Mouse (Mus musculus) forebrain, embryonic 10.5 days (tissue): ENCODE measurements around the gene Pitpnc1. TPM values are rescaled to one million over a fixed set of nuclear protein-coding genes. Genes with fewer than 3 reads are reported as not detected.

ENCODE experiments used
- DNase-seq: peaks from one replicate; pipeline ENCODE4 v3.0.0-alpha.2; 2017; ENCODE audit warnings: low spot score; ENCODE audit errors: extremely low spot score
- H3K27ac ChIP-seq: fragments of 300-500 bp; sonication (generic); 2 replicates; pipeline ENCODE4 v1.5.1; 2016; ENCODE audit warnings: mild to moderate bottlenecking
- H3K27me3 ChIP-seq: fragments of 300-500 bp; sonication (generic); 2 replicates; pipeline ENCODE4 v1.6.1; 2016; ENCODE audit warnings: mild to moderate bottlenecking; ENCODE audit not compliant: poor library complexity, severe bottlenecking
- H3K36me3 ChIP-seq: fragments of 300-500 bp; sonication (generic); replicated peaks from 2 replicates; pipeline ENCODE4 v1.6.1; 2016; ENCODE audit warnings: mild to moderate bottlenecking, moderate library complexity
- H3K4me1 ChIP-seq: fragments of 300-500 bp; sonication (generic); 2 replicates; pipeline ENCODE4 v1.6.1; 2016
- H3K4me3 ChIP-seq: fragments of 300-500 bp; sonication (generic); 2 replicates; pipeline ENCODE4 v1.5.1; 2016; ENCODE audit warnings: mild to moderate bottlenecking, moderate library complexity
- H3K9me3 ChIP-seq: fragments of 300-500 bp; sonication (generic); 2 replicates; pipeline ENCODE4 v1.6.1; 2016; ENCODE audit warnings: mild to moderate bottlenecking, moderate library complexity
- WGBS: fragments of 180-500 bp; shearing (Covaris S2); methylation state at CpG from one replicate; pipeline ENCODE4 v1.1.7; 2016; 5-methylcytosine and 5-hydroxymethylcytosine counted together
- polyA plus RNA-seq: library from polyadenylated mRNA; unstranded; fragments of >200 nt; fragmentation: Nextera tagmentation; extraction: Ambion mirVana; gene quantifications from 2 replicates; pipeline ENCODE4 v1.2.1, GENCODE M21; 2016

Pitpnc1 gene
- polyA plus RNA-seq, 1 experiment from 2014 or later = 26.8 TPM

- no peak overlapping the region for H3K4me3 ChIP-seq
- H3K27me3 ChIP-seq = no peaks in the 10 kb centered on the region
- 89% methylated on average over 7 of the region's 7 CpGs for WGBS
Observed at GRCm38 (mm10) chr11:107285731-107286130, 184.8 kb downstream of the Pitpnc1 start.

DNA sequence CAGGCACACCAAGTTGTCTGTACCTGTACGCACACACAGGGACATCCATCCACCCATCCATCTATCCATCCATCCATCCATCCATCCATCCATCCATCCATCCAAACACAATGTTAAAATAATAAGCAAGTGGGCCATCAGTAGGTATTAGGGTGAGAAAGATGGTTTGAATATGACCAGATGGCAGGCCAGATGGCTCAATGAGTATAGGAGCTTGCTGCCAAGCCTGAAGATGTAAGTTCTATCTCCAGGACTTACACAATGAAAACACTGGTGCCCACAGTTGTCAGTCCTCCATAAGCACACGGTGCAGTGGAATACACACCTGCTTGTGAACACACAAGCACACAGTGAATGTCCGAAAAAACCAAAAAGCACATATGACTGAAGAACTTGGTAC lies 186.9 kb downstream of the Pitpnc1 start:
- WGBS = 91% methylated on average over 3 of the region's 3 CpGs
- Histone ChIP-seq H3K4me1 (peaks cover 33% of the 10 kb centered on the region), H3K9me3 (no peaks in the 10 kb centered on the region; the same call in 1 of the 2 replicates), H3K36me3 (peaks cover 26% of the 10 kb centered on the region), H3K27ac (no peak overlapping the region), H3K4me3 (no peak overlapping the region), H3K27me3 (no peaks in the 10 kb centered on the region)
- no peak for DNase-seq

More at GRCm38 (mm10) chr11:107285731-107286130, 184.8 kb downstream of the Pitpnc1 start:
- DNase-seq = no peak
- Histone ChIP-seq H3K27ac (no peak overlapping the region), H3K36me3 (peaks cover 44% of the 10 kb centered on the region), H3K9me3 (peaks cover 7% of the 10 kb centered on the region; the same call in 1 of the 2 replicates), H3K4me1 (peaks cover 12% of the 10 kb centered on the region)

- 94% methylated on average over 7 of the region's 7 CpGs for WGBS
- no peak for DNase-seq
- no peak overlapping the region for H3K4me3 ChIP-seq
- peaks cover 43% of the 10 kb centered on the region for H3K4me1 ChIP-seq
- H3K9me3 ChIP-seq = no peaks in the 10 kb centered on the region; the same call in 1 of the 2 replicates
- peaks cover 21% of the 10 kb centered on the region for H3K36me3 ChIP-seq
- H3K27me3 ChIP-seq = peaks cover 2% of the 10 kb centered on the region; the same call in 1 of the 2 replicates
- H3K27ac ChIP-seq = no peak overlapping the region
Observed at GRCm38 (mm10) chr11:107282481-107282880, 188.0 kb downstream of the Pitpnc1 start.

- Histone ChIP-seq H3K36me3 (peaks cover 3% of the 10 kb centered on the region; the same call in 1 of the 2 replicates), H3K4me3 (no peak overlapping the region), H3K27ac (peak overlapping the region; percentile 74), H3K27me3 (peaks cover 9% of the 10 kb centered on the region), H3K9me3 (no peaks in the 10 kb centered on the region; the same call in 1 of the 2 replicates), H3K4me1 (peaks cover 75% of the 10 kb centered on the region)
- peak; percentile 44 for DNase-seq
- WGBS = 12% methylated on average over 8 of the region's 8 CpGs
Observed at GRCm38 (mm10) chr11:107279258-107279657, 191.2 kb downstream of the Pitpnc1 start.

DNA sequence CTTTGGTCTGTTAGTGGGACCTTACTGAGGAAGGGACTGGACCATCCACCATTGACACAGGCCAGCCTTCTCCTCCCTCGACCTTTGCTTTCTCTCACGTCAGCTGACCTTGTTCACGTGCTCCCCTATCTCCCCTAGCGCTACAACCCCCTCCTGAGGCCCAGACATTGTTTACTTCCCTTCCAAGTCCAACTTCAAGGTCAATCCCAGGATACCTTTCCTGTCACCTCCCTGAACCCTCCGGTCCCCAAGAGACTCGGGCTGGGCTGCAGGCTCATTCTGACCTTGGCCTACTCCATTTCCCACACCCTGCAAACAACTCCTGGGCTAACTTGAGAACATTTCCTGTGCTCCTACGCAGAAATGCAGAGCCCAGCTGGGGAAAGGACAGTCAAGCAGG lies 193.6 kb downstream of the Pitpnc1 start:
- no peak for DNase-seq
- WGBS = 77% methylated on average over 7 of the region's 7 CpGs
- peaks cover 76% of the 10 kb centered on the region for H3K4me1 ChIP-seq
- peaks cover 9% of the 10 kb centered on the region for H3K27me3 ChIP-seq
- peak overlapping the region; percentile 53; the same call in 1 of the 2 replicates for H3K27ac ChIP-seq
- no peaks in the 10 kb centered on the region for H3K9me3 ChIP-seq
- no peak overlapping the region for H3K4me3 ChIP-seq
- H3K36me3 ChIP-seq = no peaks in the 10 kb centered on the region

- no peaks in the 10 kb centered on the region for H3K9me3 ChIP-seq
- H3K27ac ChIP-seq = no peak overlapping the region
- peaks cover 9% of the 10 kb centered on the region for H3K27me3 ChIP-seq
- WGBS = 76% methylated on average over 3 of the region's 3 CpGs
- no peak for DNase-seq
- peaks cover 70% of the 10 kb centered on the region for H3K4me1 ChIP-seq
- no peak overlapping the region for H3K4me3 ChIP-seq
- H3K36me3 ChIP-seq = no peaks in the 10 kb centered on the region
Observed at GRCm38 (mm10) chr11:107276337-107276736, 194.2 kb downstream of the Pitpnc1 start.

DNA sequence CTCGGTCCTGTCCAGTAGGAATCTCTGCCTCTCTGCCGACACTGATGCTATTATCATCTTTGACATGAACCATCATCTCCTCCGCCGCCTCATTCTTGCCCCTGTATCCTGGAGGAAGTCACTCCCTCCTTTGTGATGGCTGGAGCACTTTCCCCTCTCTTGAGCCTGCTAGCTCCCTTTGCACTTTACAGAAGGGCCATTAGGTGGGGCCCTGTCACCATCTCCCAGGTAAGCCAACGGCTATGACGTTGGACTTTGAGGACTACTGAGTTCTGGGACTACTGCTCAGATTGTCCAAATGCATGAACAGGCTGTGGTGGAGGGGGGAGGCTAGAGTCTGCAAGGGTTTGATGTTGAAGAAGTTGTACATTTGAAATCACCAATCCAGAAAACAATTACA lies 194.6 kb downstream of the Pitpnc1 start:
- 36% methylated on average over 6 of the region's 6 CpGs for WGBS
- Histone ChIP-seq H3K27me3 (peaks cover 9% of the 10 kb centered on the region), H3K4me3 (no peak overlapping the region), H3K36me3 (no peaks in the 10 kb centered on the region), H3K27ac (no peak overlapping the region), H3K9me3 (no peaks in the 10 kb centered on the region), H3K4me1 (peaks cover 66% of the 10 kb centered on the region)
- DNase-seq = peak; percentile 43

DNA sequence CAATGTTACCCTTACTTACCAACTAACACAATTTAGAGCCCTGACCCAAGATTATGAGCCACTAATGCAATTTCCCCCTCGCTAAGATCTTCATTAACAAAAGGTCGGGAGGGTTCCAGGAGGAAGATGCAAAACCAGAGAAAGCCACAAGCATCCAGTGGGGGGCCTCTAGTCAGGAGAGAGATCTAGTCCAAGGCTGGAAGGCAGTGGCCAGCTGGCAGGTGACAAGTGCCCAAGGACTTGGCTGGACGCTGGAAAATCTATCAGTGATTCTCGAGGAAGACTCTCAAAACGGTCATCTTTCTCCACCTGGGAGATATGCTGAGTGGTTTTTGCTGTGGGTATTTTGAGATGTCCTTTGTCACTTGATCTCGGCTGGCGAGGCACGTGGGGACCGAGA lies 196.3 kb downstream of the Pitpnc1 start:
- peaks cover 9% of the 10 kb centered on the region for H3K27me3 ChIP-seq
- peaks cover 49% of the 10 kb centered on the region for H3K4me1 ChIP-seq
- no peak overlapping the region for H3K27ac ChIP-seq
- H3K4me3 ChIP-seq = no peak overlapping the region
- no peak for DNase-seq
- no peaks in the 10 kb centered on the region for H3K9me3 ChIP-seq
- H3K36me3 ChIP-seq = no peaks in the 10 kb centered on the region
- WGBS = 81% methylated on average over 9 of the region's 9 CpGs

- Histone ChIP-seq H3K27me3 (peaks cover 6% of the 10 kb centered on the region), H3K9me3 (peaks cover 11% of the 10 kb centered on the region; the same call in 1 of the 2 replicates), H3K27ac (0 out of 2 replicates have a peak overlapping the region, but pooled peaks have one; percentile 25), H3K4me3 (no peak overlapping the region), H3K4me1 (peaks cover 33% of the 10 kb centered on the region), H3K36me3 (peaks cover 16% of the 10 kb centered on the region)
- no peak for DNase-seq
- 95% methylated on average over 11 of the region's 11 CpGs for WGBS
Observed at GRCm38 (mm10) chr11:107272351-107272975, 198.0 kb downstream of the Pitpnc1 start.

DNA sequence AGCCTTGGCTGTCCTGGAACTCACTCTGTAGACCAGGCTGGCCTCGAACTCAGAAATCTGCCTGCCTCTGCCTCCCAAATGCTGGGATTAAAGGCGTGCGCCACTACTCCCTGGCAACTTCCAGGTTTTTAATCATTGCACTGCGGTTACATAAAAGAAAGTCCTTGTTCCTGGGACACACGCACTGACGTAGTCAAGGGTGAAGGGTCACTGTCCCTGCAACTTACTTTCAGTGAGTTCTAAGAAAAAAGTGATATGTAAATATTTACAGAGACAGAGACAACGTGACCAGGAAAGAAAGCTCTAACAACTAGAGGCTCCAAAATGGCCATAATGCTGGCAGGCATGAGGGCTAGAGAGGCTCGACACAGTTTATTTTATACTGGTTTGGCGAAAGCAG lies 199.9 kb downstream of the Pitpnc1 start:
- Histone ChIP-seq H3K4me3 (no peak overlapping the region), H3K9me3 (peaks cover 11% of the 10 kb centered on the region; the same call in 1 of the 2 replicates), H3K27me3 (no peaks in the 10 kb centered on the region), H3K4me1 (peaks cover 14% of the 10 kb centered on the region), H3K36me3 (peaks cover 16% of the 10 kb centered on the region), H3K27ac (no peak overlapping the region)
- DNase-seq = no peak
- 93% methylated on average over 9 of the region's 9 CpGs for whole genome bisulfite sequencing

DNA sequence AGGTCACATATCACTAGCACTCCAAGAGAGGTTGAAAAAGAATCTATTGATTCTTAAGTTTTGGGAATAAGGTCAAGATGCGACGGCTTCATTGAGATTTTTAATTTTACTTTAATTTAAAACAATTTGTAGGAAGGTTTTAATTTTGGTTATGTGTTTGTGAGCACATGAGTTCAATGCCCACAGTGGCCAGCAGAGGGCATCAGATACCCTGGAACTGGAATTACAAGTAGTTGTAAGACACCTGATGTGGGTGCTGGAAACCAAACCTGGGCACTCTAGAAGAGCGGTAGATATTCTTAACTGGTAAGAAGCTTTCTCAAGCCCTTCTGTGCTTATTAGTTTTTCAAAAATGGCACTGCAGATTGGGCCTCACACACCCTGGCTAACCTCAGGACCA lies 203.0 kb downstream of the Pitpnc1 start:
- Histone ChIP-seq H3K4me1 (peaks cover 22% of the 10 kb centered on the region), H3K27ac (no peak overlapping the region), H3K9me3 (peaks cover 11% of the 10 kb centered on the region; the same call in 1 of the 2 replicates), H3K27me3 (no peaks in the 10 kb centered on the region), H3K4me3 (no peak overlapping the region), H3K36me3 (peaks cover 16% of the 10 kb centered on the region)
- WGBS = 98% methylated on average over 3 of the region's 3 CpGs
- no peak for DNase-seq

GRCm38 (mm10) chr11:107265861-107266260 lies 204.6 kb downstream of the Pitpnc1 start:
- Histone ChIP-seq H3K27ac (no peak overlapping the region), H3K36me3 (peaks cover 16% of the 10 kb centered on the region), H3K4me1 (peaks cover 22% of the 10 kb centered on the region), H3K27me3 (no peaks in the 10 kb centered on the region), H3K9me3 (peaks cover 11% of the 10 kb centered on the region; the same call in 1 of the 2 replicates), H3K4me3 (no peak overlapping the region)
- no peak for DNase-seq
- 89% methylated on average over 4 of the region's 4 CpGs for WGBS

DNA sequence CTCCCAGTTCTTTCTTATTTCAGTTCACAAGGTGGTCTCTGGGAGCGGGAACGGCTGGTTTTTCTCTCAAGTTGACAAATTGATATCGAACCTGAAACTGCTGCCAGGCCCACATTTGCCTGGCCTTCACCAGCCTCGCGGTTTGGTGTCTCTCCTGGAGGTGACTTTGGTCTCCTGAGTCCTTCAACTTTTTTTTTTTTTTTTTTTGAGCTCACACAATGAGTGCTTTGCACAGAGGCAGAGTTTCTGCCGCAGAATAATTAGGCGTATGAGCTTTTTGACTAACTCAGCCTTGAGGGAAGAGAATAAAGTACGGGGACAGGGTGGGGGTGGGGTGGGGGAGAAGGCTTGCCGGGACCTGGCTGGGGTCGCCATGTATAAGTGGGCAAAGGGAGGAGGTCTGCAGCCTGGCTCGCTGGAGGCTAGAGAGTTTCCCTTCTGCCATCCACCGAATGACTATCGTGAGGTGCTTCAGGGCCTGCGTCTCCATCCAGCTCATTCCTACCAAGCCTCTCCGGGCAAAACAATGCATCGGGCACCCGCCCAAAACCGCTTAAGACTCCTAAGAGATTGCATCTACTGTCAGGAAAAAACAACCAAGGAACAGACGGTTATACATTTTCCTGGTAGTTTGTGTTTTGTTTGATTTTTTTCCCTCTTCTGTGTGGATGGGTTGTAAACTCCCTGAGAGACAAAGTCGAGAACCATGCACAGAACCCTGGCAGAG lies 205.4 kb downstream of the Pitpnc1 start:
- Histone ChIP-seq H3K4me3 (no peak overlapping the region), H3K36me3 (peaks cover 16% of the 10 kb centered on the region), H3K9me3 (peaks cover 11% of the 10 kb centered on the region; the same call in 1 of the 2 replicates), H3K27me3 (no peaks in the 10 kb centered on the region), H3K27ac (0 out of 2 replicates have a peak overlapping the region, but pooled peaks have one; percentile 44), H3K4me1 (peaks cover 22% of the 10 kb centered on the region)
- 78% methylated on average over 20 of the region's 20 CpGs for WGBS
- DNase-seq = no peak
